Mouse (Mus musculus): ENCODE results near the gene Tex50.

Tex50 gene

GRCm38 (mm10) chr1:161122661-161123418 lies 36.3 kb downstream of the Tex50 start:
- DNase-seq (ENCODE audit: low spot score in 2 of 2), result no peak

GRCm38 (mm10) chr1:161114591-161114990 lies 44.5 kb downstream of the Tex50 start:
- DNase-seq (ENCODE audit: low spot score in 2 of 2), result no peak

GRCm38 (mm10) chr1:161109216-161109615 lies 49.9 kb downstream of the Tex50 start:
- DNase-seq (ENCODE audit: low spot score in 2 of 2), result no peak
